Mouse (Mus musculus) erythroblast, embryonic 14.5 days (primary cell): ENCODE measurements around the gene Tmem95.

Experiments
- GATA1 ChIP-seq: IDR thresholded peaks from 2 replicates; pipeline ENCODE4 v1.6.1; 2012; ENCODE audit warnings: low read length, inconsistent platforms, mixed read lengths
- TAL1 ChIP-seq: IDR thresholded peaks from 3 replicates; pipeline ENCODE4 v1.6.1; 2012; ENCODE audit warnings: low read length, inconsistent platforms, mixed read lengths

- TF ChIP-seq TAL1: no peak
- no peak for TF ChIP-seq GATA1
Observed at GRCm38 (mm10) chr11:69864138-69864860, 13.5 kb downstream of the Tmem95 start.
